Mouse (Mus musculus): ENCODE measurements around the gene Gm5475. TPM values are rescaled to one million over a fixed set of nuclear protein-coding genes. Genes with fewer than 3 reads are reported as not detected.

Gene Gm5475
- total RNA-seq, 1 experiment from 2014 or later: not detected

DNA sequence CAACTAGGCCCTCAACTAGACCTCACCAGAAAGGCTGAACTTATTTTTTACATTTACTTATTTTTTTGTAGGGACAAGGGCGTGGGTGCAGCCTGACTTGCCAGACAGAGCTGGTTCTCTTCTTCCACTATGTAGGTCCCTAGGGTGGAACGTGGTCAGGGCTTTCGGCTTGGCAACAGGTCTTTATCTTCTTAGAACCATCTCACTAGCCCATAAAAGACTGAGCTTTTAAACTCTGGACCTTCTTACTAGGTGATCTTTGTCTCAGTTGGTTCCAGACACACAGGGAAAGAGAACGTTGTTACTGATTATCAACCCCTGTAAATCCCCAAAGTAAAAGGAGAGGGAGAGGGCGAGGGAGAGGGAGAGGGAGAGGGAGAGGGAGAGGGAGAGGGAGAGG lies 8.6 kb upstream of the Gm5475 start:
- no peak for DNase-seq

DNA sequence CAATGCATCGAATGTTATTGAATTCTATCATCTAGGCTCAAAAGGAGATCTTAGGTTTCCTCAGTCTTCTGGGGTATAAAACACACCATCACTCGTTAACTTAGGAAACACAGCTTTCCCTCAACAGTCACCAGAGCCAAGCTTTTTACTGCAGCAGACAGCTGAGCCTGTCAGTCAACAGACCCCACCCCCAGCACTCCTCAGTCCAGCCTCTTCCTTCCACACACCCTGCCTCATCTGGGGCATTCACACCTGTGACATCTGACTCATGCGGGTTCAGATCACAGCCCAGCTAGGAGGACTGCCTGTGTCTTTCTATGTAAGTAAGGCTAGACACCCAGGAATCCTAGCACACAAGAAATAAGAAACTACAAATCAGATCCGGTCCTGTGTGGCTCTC lies 7.9 kb upstream of the Gm5475 start:
- no peak for DNase-seq

GRCm38 (mm10) chr15:100414942-100415341 lies 7.0 kb upstream of the Gm5475 start:
- DNase-seq: no peak

- peak; percentile 52 for DNase-seq
Observed at GRCm38 (mm10) chr15:100415684-100416083, 6.3 kb upstream of the Gm5475 start.

- DNase-seq: no peak
Observed at GRCm38 (mm10) chr15:100417854-100418450, 4.0 kb upstream of the Gm5475 start.

DNA sequence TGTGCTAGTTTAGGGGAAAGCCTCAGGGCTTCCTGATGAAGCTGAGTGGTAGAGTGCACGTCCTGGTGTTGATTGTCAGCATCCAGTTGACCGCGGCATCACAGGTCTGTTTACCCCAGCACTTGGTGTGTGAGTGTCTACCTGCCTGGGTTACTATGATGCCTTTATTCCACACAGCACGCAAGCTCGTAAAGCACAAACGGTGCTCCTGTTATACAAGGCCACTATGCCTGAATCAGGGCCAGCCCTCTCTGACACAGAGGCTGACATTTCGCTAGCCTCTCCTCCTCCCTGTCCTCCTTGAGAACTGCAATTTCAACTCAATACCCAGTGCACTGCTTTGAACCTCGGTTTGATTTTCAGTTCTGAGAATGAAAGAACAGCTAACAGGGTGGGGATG lies 2.6 kb upstream of the Gm5475 start:
- peak; percentile 62 for DNase-seq

DNA sequence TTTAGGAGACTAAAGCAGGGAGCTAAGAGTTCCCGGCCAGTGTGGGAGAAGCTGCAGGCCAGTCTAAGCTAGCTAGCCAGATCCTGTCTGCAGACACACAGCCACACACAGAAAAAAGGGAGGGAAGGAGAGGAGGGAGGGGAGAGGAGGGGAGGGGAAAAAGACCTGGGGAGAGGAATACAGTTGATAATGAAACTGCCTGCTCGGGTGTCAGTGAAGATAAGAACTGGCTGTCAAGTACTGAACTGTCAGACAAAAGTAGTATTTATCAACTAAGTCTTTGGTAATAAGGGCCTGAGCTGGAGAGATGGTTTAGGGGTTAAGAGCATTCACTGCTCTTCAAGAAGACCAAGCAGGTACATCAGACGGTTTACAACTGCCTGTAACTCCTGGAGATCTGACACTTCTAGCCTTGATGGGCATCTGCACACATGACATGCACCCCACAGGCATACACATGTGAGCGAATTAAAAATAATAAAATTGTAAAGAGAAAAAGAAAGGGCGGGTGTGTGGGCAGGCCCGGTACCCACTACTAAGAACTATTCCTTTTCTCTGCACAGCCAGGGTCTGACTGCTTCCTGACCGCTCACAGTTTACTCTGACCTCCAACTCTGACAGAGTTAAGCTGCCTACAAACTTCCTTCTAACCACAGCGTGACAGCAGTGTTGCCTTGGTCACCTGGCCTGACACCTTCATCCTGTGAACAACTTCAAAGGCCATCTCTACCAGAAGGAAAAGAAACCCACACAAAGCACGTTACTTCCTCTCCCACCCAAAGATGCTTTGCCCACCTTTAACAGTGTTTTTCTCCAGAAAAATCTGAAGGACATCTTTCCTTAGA lies 1.8 kb upstream of the Gm5475 start:
- DNase-seq: no peak

DNA sequence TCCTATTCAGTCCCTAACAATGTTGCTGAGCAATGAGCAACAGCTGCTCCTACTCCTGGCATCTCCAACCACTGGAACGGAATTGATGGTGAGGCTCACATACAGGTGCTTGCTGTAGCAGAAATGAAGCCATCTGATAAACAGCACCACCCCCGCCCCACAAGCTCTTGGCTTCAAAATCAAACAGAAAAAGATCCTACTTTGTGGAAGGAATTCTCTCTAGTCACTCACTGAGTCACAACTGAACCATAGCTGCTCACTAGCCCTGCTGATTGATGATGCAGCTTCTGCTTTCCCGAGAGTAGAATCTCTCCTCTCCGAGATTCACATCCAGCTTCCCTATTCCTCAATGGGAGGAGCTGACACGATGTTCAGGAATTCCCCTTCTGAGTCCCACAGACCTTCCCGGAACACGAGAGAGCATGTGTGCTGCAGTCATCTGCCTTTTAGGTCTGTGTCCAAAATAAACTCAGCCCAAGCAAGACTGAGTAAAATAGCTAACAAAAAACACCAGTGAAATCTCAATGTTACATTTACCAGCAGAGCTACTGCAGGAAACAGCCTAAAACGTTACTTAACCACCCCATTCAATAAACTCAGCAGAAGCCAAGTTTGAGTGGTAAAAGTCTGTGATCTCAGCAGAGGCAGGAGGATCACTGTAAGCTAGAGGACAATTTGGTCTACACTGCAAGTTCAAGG lies 739 bp upstream of the Gm5475 start:
- no peak for DNase-seq

DNA sequence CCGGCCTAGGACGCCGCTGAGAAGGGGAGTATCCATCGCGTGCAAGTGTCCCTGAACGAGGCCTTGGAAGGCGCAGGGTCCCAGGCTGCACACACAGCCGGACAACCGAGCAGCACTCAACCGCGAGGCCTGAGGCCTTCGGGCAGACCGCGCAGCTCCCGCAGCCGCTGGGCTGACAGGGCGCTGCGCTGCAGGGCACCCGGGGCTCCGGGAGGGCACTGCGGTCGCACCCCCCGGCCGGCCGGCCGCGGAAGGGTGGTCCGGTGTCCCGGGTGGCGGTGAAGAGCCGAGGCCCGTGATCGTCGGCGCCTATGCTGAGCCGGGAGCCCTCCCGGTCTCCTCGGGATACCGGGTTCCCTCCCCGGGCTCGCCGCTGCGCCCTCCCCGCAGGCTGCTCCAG lies 529 bp downstream of the Gm5475 start:
- DNase-seq: peak; percentile 58

GRCm38 (mm10) chr15:100422899-100423860 lies 1.2 kb downstream of the Gm5475 start:
- DNase-seq: peak; percentile 98

DNA sequence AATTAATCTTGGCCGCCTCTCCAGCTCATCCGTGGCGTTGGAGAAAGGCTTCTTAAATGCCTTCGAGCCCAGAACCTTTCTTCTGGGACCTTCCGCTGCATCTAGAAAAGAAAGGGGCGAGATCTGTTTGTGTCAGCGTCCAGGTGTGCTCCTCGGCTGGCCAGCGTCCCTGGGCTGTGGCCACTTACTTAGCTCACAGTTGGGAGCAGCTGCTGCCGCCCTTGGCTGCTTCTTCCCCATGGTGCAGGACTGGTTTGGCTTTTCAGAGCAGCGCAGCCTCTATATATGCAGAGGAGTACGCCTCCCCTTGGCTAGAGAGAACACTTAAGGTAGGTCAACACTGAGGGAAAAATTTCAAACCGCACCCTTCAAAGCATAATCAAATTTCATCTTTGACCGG lies 2.0 kb downstream of the Gm5475 start:
- DNase-seq: no peak

DNA sequence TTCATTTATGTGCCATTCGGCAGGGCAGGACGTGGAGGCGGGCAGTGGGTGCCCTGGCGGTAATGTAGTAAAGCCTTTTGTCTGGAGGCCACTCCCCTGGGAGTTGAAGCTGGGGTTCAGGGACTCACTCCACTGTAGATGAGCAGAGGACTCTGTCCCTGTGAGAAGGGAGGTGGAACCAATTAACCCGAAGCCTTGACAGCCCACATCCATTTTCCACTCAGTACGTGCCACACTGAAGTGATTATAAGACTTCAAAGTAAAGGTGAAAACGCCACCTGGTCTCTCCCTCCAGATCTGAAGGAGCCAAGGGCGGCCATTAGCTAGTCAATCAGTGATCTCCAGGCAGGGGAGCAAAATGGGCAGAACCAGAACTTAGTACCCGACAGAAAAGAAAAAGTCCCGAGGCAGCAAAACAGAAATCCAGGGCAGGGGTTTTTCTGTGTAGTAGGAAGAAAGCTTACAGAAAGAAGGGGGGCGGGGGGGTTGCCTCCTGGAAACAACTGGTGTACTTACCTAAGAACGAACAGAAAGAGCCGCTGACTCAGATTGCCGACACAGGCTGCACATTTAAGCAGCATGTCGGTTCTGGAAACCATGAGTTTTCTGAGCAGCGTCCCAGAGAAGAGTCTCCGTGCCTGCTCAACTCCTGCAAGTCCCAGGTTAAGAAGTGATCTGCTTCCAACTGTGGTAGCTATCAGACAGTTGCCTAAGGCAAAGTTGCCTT lies 2.6 kb downstream of the Gm5475 start, which contains the start of gene Slc11a2:
Gene Slc11a2 (minus strand): TSS at position 677 of the 727 bp plus-strand sequence.
- DNase-seq: no peak

DNA sequence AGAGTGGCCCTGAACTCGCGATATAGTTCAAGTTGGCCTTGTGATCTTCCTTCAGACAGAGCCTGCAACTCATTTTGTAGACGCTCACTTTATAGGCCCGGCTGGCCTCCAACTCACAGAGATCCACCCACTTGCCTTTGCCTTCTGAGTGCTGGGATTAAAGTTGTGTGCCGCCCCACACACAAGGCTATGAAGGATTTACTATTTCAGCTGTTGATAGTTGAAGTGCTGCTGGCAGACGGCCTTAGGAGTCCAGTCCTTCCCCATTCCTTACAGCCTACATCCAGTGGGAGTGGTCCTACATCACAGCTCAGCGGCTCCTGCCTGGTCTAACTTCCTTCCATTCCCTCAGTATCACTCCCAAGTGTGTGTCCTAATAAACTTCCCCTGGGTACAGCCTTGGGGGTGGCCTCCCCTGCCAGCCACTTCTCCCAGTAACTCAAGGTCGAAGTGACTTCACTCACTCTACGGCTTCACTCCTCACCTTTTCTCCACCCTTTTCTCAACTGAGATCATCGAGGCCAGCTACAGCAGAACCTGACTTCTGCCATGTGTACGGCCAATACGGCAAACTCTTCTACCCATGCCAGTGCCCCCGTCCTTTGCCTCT lies 6.5 kb downstream of the Gm5475 start:
- peak; percentile 46 for DNase-seq

DNA sequence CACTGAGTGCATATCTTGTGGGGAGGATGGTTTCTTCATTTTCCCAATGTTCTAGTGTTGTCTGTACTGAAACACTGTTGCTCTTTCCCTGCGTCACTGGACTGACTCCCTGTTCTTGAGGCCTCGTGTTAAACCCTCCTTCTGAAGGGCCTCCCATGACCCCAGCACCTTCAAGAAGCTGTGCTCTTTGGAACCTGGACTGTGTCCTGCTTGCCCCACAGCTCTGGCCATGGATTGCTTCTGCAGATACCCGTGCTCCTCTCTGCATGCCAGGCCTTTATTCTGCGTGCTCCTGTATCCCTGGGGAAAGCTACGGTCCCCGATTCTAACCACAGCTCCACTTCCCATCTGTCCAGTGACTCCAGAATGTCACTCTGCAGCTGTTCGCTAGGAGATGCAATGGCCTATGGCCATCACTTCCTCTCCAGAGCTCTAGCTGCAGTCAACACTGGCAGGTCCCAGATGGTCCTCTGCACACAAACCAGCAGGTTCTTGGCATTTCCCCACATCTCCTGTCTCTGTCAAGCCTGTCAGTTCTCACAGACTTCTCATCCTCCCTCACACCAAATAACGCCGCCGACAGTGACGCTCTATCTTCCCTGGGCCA lies 8.1 kb downstream of the Gm5475 start:
- DNase-seq: no peak

DNA sequence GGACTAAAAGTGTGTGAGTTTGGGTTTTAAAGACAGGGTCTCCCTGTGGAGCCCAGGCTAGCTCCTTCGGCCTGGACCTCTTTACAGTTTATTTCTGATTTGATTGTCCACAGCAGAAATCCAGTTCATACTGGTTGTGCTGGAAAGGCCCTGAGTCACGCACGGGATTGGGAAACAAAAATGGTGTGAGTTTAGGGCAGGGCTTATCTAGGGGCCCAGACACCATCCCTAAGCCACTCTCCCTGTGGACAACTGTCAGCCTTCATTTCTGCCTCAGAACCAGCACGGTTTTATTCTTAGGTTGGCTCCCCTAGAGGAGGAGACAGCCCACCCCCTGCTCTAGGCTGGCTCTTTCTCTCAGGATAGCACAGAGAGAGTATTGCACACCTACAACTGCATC lies 11.3 kb downstream of the Gm5475 start:
- no peak for DNase-seq

- no peak for DNase-seq
Observed at GRCm38 (mm10) chr15:100436112-100436511, 14.2 kb downstream of the Gm5475 start.

- no peak for DNase-seq
Observed at GRCm38 (mm10) chr15:100436518-100436917, 14.6 kb downstream of the Gm5475 start.

DNA sequence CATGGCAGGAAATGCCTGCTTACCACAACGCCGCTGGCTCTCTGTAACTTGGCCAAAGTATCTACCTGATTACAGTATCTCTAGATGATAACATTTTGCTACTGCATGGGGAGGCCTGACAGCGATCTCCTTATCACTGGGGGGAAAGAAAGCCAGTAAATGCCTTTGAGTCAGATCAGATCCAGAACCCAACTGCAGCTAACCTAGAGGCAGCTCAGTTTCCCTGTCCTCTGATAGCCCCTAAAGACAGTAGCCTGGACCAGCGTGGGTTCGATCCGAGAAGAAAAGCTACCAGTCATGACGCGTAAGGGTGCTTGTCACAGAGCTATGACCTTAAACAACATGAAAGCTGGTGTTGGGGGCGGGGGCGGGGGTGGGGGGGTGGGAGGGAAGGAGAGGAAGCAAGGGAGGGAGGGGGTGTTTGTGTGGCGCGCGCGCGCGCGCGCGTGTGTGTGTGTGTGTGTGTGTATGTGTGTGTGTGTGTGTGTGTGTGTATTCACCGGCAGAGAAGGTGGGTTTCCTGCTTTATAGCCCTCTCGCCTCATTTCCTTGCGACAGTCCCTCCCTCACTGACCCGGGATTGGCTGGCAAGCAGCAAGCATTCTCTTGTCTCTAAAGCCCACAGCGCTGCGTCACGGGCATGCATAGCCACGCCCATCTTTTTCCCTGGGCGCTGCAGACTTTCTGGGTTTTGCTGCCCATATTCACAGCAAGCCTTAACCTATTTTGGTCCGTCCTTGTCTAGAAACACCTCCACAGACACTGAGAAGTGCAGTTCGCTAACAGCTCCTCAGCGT lies 21.4 kb downstream of the Gm5475 start:
- peak; percentile 85 for DNase-seq

GRCm38 (mm10) chr15:100446887-100447286 lies 24.9 kb downstream of the Gm5475 start:
- no peak for DNase-seq

GRCm38 (mm10) chr15:100448572-100448971 lies 26.6 kb downstream of the Gm5475 start:
- no peak for DNase-seq
